Mouse (Mus musculus): Measurements from ENCODE around the gene Lsm5. TPM values are rescaled to one million over a fixed set of nuclear protein-coding genes. Genes with fewer than 3 reads are reported as not detected.
A peak's percentile ranks its signal among the peaks of the same experiment; 100 is the strongest.

Gene Lsm5
- polyA plus RNA-seq (2015; fragmentation: Nextera tagmentation; extraction: Ambion mirVana), result 147 and 170 TPM in 2 replicates

GRCm38 (mm10) chr6:56703931-56704900, at the start of gene Lsm5:
Lsm5 (minus strand) TSS chr6:56704710.
- Histone ChIP-seq H3K9me3 (replicated peaks; ENCODE audit: low read length) (no peaks in the 10 kb centered on the region), H3K27me3 (ENCODE audit: insufficient read depth, low read length) (no peaks in the 10 kb centered on the region), H3K4me1 (replicated peaks; ENCODE audit: insufficient read depth, low read length) (0 out of 2 replicates have a peak, but pooled peaks cover 2% of the 10 kb centered on the region), H3K36me3 (ENCODE audit: insufficient read depth, low read length) (no peaks in the 10 kb centered on the region), H3K4me2 (ENCODE audit: low read length) (peak within 1 kb of the TSS; percentile 77), H3K27ac (no peak within 1 kb of the TSS), H3K4me3 (replicated peaks; ENCODE audit: low read depth, low read length) (peak within 1 kb of the TSS; percentile 83), H3K9ac (ENCODE audit: low read depth, low read length) (peak within 1 kb of the TSS; percentile 71)
- peak; percentile 93 for ATAC-seq (replicated peaks; ENCODE audit: low FRiP score, low read depth)
- TF ChIP-seq CTCF (IDR thresholded peaks at IDR 0.05; ENCODE audit: low read depth), result no peak
- DNase-seq (ENCODE audit: low spot score), result peak; percentile 93
- WGBS, result under 1% methylated on average over 46 of the region's 46 CpGs

- 85% methylated on average over 3 of the region's 3 CpGs for WGBS
- peaks cover 25% of the 10 kb centered on the region for H3K36me3 ChIP-seq (ENCODE audit: insufficient read depth, low read length)
- no peaks in the 10 kb centered on the region for H3K27me3 ChIP-seq (ENCODE audit: insufficient read depth, low read length)
- DNase-seq (ENCODE audit: low spot score) (no peak), ATAC-seq (replicated peaks; ENCODE audit: low FRiP score, low read depth) (no peak)
- H3K9me3 ChIP-seq (replicated peaks; ENCODE audit: low read length), result no peaks in the 10 kb centered on the region
- no peak for TF ChIP-seq CTCF (IDR thresholded peaks at IDR 0.05; ENCODE audit: low read depth)
- H3K27ac ChIP-seq, result no peak overlapping the region
- no peaks in the 10 kb centered on the region for H3K4me1 ChIP-seq (replicated peaks; ENCODE audit: insufficient read depth, low read length)
- no peak overlapping the region for H3K9ac ChIP-seq (ENCODE audit: low read depth, low read length)
- no peak overlapping the region for H3K4me2 ChIP-seq (ENCODE audit: low read length)
- no peak overlapping the region for H3K4me3 ChIP-seq (replicated peaks; ENCODE audit: low read depth, low read length)
These were observed 49.2 kb upstream of the Lsm5 start for GRCm38 (mm10) chr6:56753719-56754118.

GRCm38 (mm10) chr6:56745950-56746543, 41.5 kb upstream of the Lsm5 start:
- no peak overlapping the region for H3K4me2 ChIP-seq (ENCODE audit: low read length)
- 0 out of 2 replicates have a peak, but pooled peaks cover 10% of the 10 kb centered on the region for H3K36me3 ChIP-seq (ENCODE audit: insufficient read depth, low read length)
- H3K27me3 ChIP-seq (ENCODE audit: insufficient read depth, low read length), result no peaks in the 10 kb centered on the region
- no peak for ATAC-seq (replicated peaks; ENCODE audit: low FRiP score, low read depth)
- WGBS, result 61% methylated on average over 5 of the region's 5 CpGs
- no peak overlapping the region for H3K27ac ChIP-seq
- TF ChIP-seq CTCF (IDR thresholded peaks at IDR 0.05; ENCODE audit: low read depth), result no peak
- no peak overlapping the region for H3K4me3 ChIP-seq (replicated peaks; ENCODE audit: low read depth, low read length)
- no peaks in the 10 kb centered on the region for H3K4me1 ChIP-seq (replicated peaks; ENCODE audit: insufficient read depth, low read length)
- no peak overlapping the region for H3K9ac ChIP-seq (ENCODE audit: low read depth, low read length)
- peak; percentile 74 for DNase-seq (ENCODE audit: low spot score)
- H3K9me3 ChIP-seq (replicated peaks; ENCODE audit: low read length), result no peaks in the 10 kb centered on the region

GRCm38 (mm10) chr6:56732545-56732944, 28.0 kb upstream of the Lsm5 start:
- Histone ChIP-seq H3K4me1 (replicated peaks; ENCODE audit: insufficient read depth, low read length) (no peaks in the 10 kb centered on the region), H3K9ac (ENCODE audit: low read depth, low read length) (no peak overlapping the region), H3K4me3 (replicated peaks; ENCODE audit: low read depth, low read length) (no peak overlapping the region), H3K9me3 (replicated peaks; ENCODE audit: low read length) (no peaks in the 10 kb centered on the region), H3K4me2 (ENCODE audit: low read length) (no peak overlapping the region), H3K27ac (no peak overlapping the region), H3K36me3 (ENCODE audit: insufficient read depth, low read length) (peaks cover 27% of the 10 kb centered on the region), H3K27me3 (ENCODE audit: insufficient read depth, low read length) (no peaks in the 10 kb centered on the region)
- TF ChIP-seq CTCF (IDR thresholded peaks at IDR 0.05; ENCODE audit: low read depth), result no peak
- ATAC-seq (replicated peaks; ENCODE audit: low FRiP score, low read depth) (no peak), DNase-seq (ENCODE audit: low spot score) (no peak)
- 86% methylated on average over 2 of the region's 2 CpGs for WGBS

GRCm38 (mm10) chr6:56720877-56721276, 16.4 kb upstream of the Lsm5 start:
- TF ChIP-seq CTCF (IDR thresholded peaks at IDR 0.05; ENCODE audit: low read depth), result no peak
- Histone ChIP-seq H3K27me3 (ENCODE audit: insufficient read depth, low read length) (no peaks in the 10 kb centered on the region), H3K4me3 (replicated peaks; ENCODE audit: low read depth, low read length) (no peak overlapping the region), H3K36me3 (ENCODE audit: insufficient read depth, low read length) (peaks cover 10% of the 10 kb centered on the region; the same call in 1 of the 2 replicates), H3K9ac (ENCODE audit: low read depth, low read length) (no peak overlapping the region), H3K4me2 (ENCODE audit: low read length) (no peak overlapping the region), H3K9me3 (replicated peaks; ENCODE audit: low read length) (no peaks in the 10 kb centered on the region), H3K4me1 (replicated peaks; ENCODE audit: insufficient read depth, low read length) (peaks cover 9% of the 10 kb centered on the region), H3K27ac (no peak overlapping the region)
- DNase-seq (ENCODE audit: low spot score), result peak; percentile 33
- no peak for ATAC-seq (replicated peaks; ENCODE audit: low FRiP score, low read depth)
- 34% methylated on average over 3 of the region's 3 CpGs for WGBS

GRCm38 (mm10) chr6:56719071-56719470, 14.6 kb upstream of the Lsm5 start:
- TF ChIP-seq CTCF (IDR thresholded peaks at IDR 0.05; ENCODE audit: low read depth), result no peak
- Histone ChIP-seq H3K4me3 (replicated peaks; ENCODE audit: low read depth, low read length) (no peak overlapping the region), H3K36me3 (ENCODE audit: insufficient read depth, low read length) (no peaks in the 10 kb centered on the region), H3K4me1 (replicated peaks; ENCODE audit: insufficient read depth, low read length) (peaks cover 9% of the 10 kb centered on the region), H3K9ac (ENCODE audit: low read depth, low read length) (no peak overlapping the region), H3K27ac (no peak overlapping the region), H3K4me2 (ENCODE audit: low read length) (no peak overlapping the region), H3K27me3 (ENCODE audit: insufficient read depth, low read length) (no peaks in the 10 kb centered on the region), H3K9me3 (replicated peaks; ENCODE audit: low read length) (no peaks in the 10 kb centered on the region)
- WGBS, result 75% methylated on average over 1 of the region's 1 CpGs
- DNase-seq (ENCODE audit: low spot score), result no peak
- no peak for ATAC-seq (replicated peaks; ENCODE audit: low FRiP score, low read depth)
